Mouse (Mus musculus) G1E (cell line): ENCODE results near the gene Lrp5.

ENCODE experiments used
- CTCF ChIP-seq: IDR thresholded peaks from 2 replicates; pipeline ENCODE4 v1.5.1; 2012; ENCODE audit warnings: low read depth, low read length, inconsistent platforms, mixed read lengths
- GATA1 ChIP-seq: IDR thresholded peaks from 2 replicates; pipeline ENCODE4 v1.6.1; 2012; ENCODE audit warnings: borderline replicate concordance, low read length, inconsistent platforms, mixed read lengths
- POLR2AphosphoS5 ChIP-seq: IDR thresholded peaks from 2 replicates; pipeline ENCODE4 v1.6.1; 2012; ENCODE audit warnings: low read depth, low read length, inconsistent platforms; ENCODE audit not compliant: insufficient replicate concordance

- no peak for TF ChIP-seq CTCF
- no peak for TF ChIP-seq POLR2AphosphoS5
- no peak for TF ChIP-seq GATA1
Measured at GRCm38 (mm10) chr19:3645813-3646212, 40.6 kb downstream of the Lrp5 start.
